Mouse (Mus musculus): Measurements from ENCODE around the gene Uck2. TPM values are rescaled to one million over a fixed set of nuclear protein-coding genes. Genes with fewer than 3 reads are reported as not detected.

Gene Uck2
- polyA plus RNA-seq, 1 experiment = not detected

DNA sequence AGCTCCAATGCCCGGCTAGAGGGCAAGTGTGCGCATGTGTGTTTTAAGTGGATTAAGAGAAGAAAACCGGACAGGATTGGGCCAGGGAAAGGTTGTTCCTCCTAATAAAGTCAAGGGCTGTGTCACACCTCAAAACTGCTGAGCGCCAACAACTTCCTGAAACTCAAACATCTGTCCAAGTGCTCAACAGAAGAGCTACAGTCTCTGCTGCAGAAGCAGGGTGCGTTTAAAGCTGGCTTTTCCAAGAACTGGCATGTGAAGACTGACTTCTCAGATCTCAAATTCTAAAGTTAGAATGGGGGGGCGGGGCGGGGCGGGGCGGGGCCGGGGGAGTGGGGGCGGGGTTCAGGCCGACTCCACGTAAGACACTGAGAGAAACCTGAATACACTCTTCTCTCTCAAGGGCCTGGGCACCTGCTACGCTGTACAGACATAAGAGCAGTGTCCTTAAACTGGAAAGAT lies 15.7 kb downstream of the Uck2 start:
- TF ChIP-seq CTCF (IDR thresholded peaks at IDR 0.05; ENCODE audit: insufficient read depth, low read depth, low read length) (no peak), POLR2A (IDR thresholded peaks at IDR 0.05; ENCODE audit: insufficient read depth, low read depth, low read length) (no peak)
- Histone ChIP-seq H3K4me3 (ENCODE audit: insufficient read depth, low read depth, low read length) (no peak overlapping the region), H3K4me1 (ENCODE audit: control insufficient read depth, insufficient read depth, low read length) (peaks cover 33% of the 10 kb centered on the region), H3K27ac (ENCODE audit: insufficient read depth, low read depth, low read length) (0 out of 2 replicates have a peak overlapping the region, but pooled peaks have one; percentile 1)
- 36% methylated on average over 14 of the region's 14 CpGs for WGBS

DNA sequence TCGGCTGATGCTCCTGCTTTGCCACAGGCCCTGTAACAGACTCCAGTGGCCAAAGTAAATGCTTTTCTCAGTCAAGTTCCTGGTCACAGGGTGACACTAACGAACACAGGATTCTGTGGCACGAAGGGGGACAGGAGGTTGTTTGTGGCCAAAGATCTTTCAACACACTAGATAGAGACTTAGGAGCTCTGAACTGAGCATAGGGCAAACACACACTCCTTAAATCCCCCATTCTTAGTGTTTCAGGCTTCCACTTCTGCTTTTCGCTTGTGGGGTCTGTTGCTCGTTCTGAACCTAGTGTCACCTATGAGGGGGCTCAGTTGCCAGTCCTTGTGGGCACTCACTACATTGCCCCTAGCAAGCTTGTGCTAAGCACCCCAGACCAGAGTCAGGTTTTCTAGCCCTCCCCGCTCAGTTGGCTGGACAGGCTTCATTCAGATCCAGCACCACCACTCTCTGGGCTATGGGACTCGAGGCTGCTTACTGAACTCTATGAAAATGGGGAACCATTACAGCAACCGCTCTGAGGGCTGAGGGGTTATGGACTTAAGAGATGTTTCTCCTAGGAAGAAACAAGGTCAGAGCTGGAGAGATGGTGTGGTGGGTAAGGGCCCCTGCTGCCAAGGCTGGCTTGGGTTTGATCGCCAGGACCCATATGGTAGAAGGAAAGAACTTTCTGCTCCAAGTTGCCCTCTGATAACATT lies 16.6 kb downstream of the Uck2 start:
- WGBS = 91% methylated on average over 9 of the region's 9 CpGs
- TF ChIP-seq POLR2A (IDR thresholded peaks at IDR 0.05; ENCODE audit: insufficient read depth, low read depth, low read length) (no peak), CTCF (IDR thresholded peaks at IDR 0.05; ENCODE audit: insufficient read depth, low read depth, low read length) (no peak)
- Histone ChIP-seq H3K4me1 (ENCODE audit: control insufficient read depth, insufficient read depth, low read length) (peaks cover 34% of the 10 kb centered on the region), H3K27ac (ENCODE audit: insufficient read depth, low read depth, low read length) (no peak overlapping the region), H3K4me3 (ENCODE audit: insufficient read depth, low read depth, low read length) (no peak overlapping the region)

DNA sequence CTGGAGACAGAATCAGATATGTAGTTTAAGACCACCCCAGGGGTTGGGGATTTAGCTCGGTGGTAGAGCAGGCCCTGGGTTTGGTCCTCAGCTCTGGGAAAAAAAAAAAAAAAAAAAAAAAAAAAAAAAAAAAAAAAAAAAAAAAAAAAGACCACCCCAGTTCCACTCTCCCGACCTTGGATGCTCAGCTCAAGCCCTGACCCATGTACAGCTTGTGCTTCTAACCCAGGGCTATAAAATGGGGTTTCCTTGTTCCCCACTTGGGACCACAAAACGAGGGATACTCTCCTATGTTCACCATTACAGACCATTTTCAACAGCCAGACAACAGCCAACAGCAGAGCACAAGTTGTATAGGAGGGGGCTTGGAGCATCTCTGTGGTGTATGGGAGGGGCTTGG lies 18.4 kb downstream of the Uck2 start:
- H3K4me1 ChIP-seq (ENCODE audit: control insufficient read depth, insufficient read depth, low read length) = peaks cover 41% of the 10 kb centered on the region
- 88% methylated on average over 3 of the region's 3 CpGs for WGBS
- H3K4me3 ChIP-seq (ENCODE audit: insufficient read depth, low read depth, low read length) = no peak overlapping the region
- no peak overlapping the region for H3K27ac ChIP-seq (ENCODE audit: insufficient read depth, low read depth, low read length)
- TF ChIP-seq POLR2A (IDR thresholded peaks at IDR 0.05; ENCODE audit: insufficient read depth, low read depth, low read length) (no peak), CTCF (IDR thresholded peaks at IDR 0.05; ENCODE audit: insufficient read depth, low read depth, low read length) (no peak)

DNA sequence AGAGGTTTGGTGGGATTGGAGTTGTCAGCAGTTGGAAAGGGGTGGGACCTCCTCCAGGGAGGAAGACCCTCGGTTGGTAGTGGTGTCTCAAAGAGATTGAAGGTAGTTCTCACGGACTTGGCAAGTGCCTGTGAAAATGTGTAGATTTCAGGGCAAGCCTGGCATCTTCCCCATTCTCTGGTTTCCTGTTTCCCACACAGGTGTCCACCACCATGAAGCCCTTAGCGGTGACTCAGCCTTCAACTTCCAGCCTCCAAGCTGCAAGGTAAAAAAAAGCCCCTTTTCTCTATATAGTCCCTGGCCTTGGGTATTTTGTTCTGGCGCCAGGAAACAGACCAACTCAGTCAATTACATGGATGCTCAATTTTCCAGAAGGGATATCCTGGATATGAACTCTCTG lies 19.8 kb downstream of the Uck2 start:
- no peak overlapping the region for H3K27ac ChIP-seq (ENCODE audit: insufficient read depth, low read depth, low read length)

DNA sequence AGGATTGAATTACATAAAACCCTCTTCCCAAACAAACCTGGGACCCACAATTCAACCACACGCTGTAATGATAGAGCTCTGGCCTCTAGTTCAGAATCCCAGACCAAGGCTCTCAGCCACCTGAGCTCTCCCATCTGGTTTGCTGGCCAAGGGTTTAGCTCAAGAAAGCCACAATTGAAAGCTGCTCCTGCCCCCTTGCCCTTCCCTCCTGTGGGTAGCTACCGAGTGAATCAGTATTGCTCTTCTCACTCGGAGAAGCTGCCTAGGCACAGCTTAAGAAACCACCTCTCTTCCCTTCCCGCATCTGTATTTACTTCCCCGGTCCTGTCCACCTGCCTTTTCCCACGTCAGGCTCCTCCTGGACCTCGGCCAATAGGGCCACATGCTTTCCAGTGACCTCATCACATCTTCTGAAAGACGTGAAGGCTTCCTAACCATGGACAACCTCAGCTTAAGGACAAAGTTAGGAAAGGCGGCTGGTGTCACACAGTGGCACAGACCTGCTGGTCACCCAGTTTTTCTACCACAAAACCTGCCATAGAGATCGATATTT lies 22.6 kb downstream of the Uck2 start:
- Histone ChIP-seq H3K4me3 (ENCODE audit: insufficient read depth, low read depth, low read length) (no peak overlapping the region), H3K4me1 (ENCODE audit: control insufficient read depth, insufficient read depth, low read length) (peaks cover 36% of the 10 kb centered on the region), H3K27ac (ENCODE audit: insufficient read depth, low read depth, low read length) (no peak overlapping the region)
- 72% methylated on average over 10 of the region's 10 CpGs for WGBS
- no peak for TF ChIP-seq POLR2A (IDR thresholded peaks at IDR 0.05; ENCODE audit: insufficient read depth, low read depth, low read length)
- no peak for TF ChIP-seq CTCF (IDR thresholded peaks at IDR 0.05; ENCODE audit: insufficient read depth, low read depth, low read length)

More for the DNA sequence above, 19.8 kb downstream of the Uck2 start:
- 84% methylated on average over 4 of the region's 4 CpGs for WGBS
- Histone ChIP-seq H3K4me1 (ENCODE audit: control insufficient read depth, insufficient read depth, low read length) (peaks cover 32% of the 10 kb centered on the region), H3K4me3 (ENCODE audit: insufficient read depth, low read depth, low read length) (no peak overlapping the region)
- TF ChIP-seq POLR2A (IDR thresholded peaks at IDR 0.05; ENCODE audit: insufficient read depth, low read depth, low read length) = no peak
- no peak for TF ChIP-seq CTCF (IDR thresholded peaks at IDR 0.05; ENCODE audit: insufficient read depth, low read depth, low read length)

DNA sequence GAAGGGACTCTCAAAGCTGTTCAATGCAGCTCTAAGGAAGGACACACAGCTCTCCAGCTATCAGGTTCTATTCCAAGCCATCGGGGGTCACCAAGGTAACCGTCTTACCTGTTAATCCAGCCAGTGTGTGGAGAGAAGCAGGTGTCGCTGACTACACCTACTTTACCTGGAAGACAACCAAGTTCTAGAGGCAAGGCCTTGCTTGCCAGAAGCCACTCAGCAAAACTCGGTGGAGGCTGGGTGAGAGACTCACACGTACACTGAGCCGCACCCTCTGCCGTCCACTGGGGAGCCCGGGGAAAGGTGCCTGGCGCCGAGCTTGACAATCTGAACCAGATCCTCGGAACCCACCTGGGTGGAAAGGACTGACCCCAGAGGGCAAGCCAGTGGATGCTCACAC lies 23.4 kb downstream of the Uck2 start:
- no peak for TF ChIP-seq POLR2A (IDR thresholded peaks at IDR 0.05; ENCODE audit: insufficient read depth, low read depth, low read length)
- no peak for TF ChIP-seq CTCF (IDR thresholded peaks at IDR 0.05; ENCODE audit: insufficient read depth, low read depth, low read length)
- Histone ChIP-seq H3K4me3 (ENCODE audit: insufficient read depth, low read depth, low read length) (no peak overlapping the region), H3K4me1 (ENCODE audit: control insufficient read depth, insufficient read depth, low read length) (peaks cover 35% of the 10 kb centered on the region), H3K27ac (ENCODE audit: insufficient read depth, low read depth, low read length) (no peak overlapping the region)
- WGBS = 93% methylated on average over 11 of the region's 11 CpGs

DNA sequence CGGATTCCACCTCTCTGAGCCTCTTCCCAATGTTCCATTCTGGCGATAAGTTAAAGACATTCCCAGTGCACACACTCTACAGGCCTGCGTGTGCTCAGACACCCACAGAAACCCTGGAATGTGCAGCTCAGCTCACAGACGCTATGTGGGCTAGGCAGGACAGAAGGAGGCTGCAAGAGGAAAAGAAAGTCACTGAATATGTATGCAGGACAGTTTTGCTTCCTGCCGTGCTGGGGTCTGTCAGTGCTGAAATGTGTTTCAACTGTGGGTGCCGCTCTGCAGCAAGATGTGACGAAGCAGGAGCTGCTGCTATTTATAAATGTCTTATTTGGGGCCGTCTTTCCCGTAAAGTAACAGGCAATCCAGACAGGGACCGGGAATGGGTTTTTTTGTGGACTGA lies 25.4 kb downstream of the Uck2 start:
- H3K4me1 ChIP-seq (ENCODE audit: control insufficient read depth, insufficient read depth, low read length) = peaks cover 42% of the 10 kb centered on the region
- H3K4me3 ChIP-seq (ENCODE audit: insufficient read depth, low read depth, low read length) = no peak overlapping the region
- 35% methylated on average over 10 of the region's 10 CpGs for WGBS
- peak overlapping the region; percentile 65 for H3K27ac ChIP-seq (ENCODE audit: insufficient read depth, low read depth, low read length)
- no peak for TF ChIP-seq POLR2A (IDR thresholded peaks at IDR 0.05; ENCODE audit: insufficient read depth, low read depth, low read length)
- TF ChIP-seq CTCF (IDR thresholded peaks at IDR 0.05; ENCODE audit: insufficient read depth, low read depth, low read length) = no peak

DNA sequence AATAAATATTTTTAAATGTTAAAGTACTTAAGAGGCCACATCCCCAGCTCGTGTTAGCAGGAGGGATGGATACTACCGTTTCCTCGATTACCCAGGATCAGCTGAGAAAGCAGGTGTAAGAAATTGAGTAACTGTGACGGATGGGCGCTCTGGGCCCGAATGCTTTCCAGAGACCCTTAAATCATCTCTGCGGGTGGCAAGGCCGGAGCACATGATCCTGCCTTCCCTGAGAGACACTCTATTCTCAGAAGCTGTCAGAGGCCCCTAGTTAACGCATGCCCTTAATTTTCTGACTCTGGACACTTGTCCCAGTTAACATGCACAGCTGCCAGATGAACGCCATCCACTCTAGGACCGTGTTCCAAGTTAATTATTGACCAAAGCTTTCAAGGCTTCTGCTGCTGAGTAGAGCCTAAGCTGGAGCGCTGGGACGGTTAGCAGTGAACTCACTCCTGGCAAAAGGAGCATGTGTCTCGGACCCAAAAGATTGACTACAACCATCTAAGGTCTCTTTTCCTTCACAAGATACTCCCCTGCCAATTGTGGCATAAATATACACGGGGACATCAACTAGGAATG lies 28.3 kb downstream of the Uck2 start:
- WGBS = 67% methylated on average over 15 of the region's 15 CpGs
- peaks cover 39% of the 10 kb centered on the region for H3K4me1 ChIP-seq (ENCODE audit: control insufficient read depth, insufficient read depth, low read length)
- no peak overlapping the region for H3K27ac ChIP-seq (ENCODE audit: insufficient read depth, low read depth, low read length)
- TF ChIP-seq CTCF (IDR thresholded peaks at IDR 0.05; ENCODE audit: insufficient read depth, low read depth, low read length) = no peak
- TF ChIP-seq POLR2A (IDR thresholded peaks at IDR 0.05; ENCODE audit: insufficient read depth, low read depth, low read length) = no peak
- H3K4me3 ChIP-seq (ENCODE audit: insufficient read depth, low read depth, low read length) = no peak overlapping the region

DNA sequence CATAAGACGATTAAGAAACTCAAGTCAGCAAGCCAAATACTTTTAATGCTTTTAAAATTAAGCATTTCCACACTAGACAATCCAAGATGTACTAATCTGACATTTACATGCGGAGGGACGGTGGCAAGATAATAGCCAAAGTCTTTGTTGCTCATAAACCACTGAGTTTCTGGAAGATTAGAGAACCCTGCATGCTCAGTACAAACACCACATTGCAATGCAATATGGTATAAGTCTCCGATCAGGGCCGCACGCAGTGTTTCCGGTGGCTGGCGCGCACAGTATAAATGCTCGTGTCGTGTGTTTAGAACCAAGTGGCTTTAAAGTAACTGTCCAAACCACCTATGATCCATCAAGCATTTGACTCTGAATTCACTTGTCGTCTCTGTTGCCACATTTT lies 31.5 kb downstream of the Uck2 start:
- no peak for TF ChIP-seq POLR2A (IDR thresholded peaks at IDR 0.05; ENCODE audit: insufficient read depth, low read depth, low read length)
- TF ChIP-seq CTCF (IDR thresholded peaks at IDR 0.05; ENCODE audit: insufficient read depth, low read depth, low read length) = no peak
- no peak overlapping the region for H3K27ac ChIP-seq (ENCODE audit: insufficient read depth, low read depth, low read length)
- H3K4me3 ChIP-seq (ENCODE audit: insufficient read depth, low read depth, low read length) = no peak overlapping the region
- H3K4me1 ChIP-seq (ENCODE audit: control insufficient read depth, insufficient read depth, low read length) = peaks cover 29% of the 10 kb centered on the region
- 94% methylated on average over 12 of the region's 12 CpGs for WGBS
